Mouse (Mus musculus) ES-CJ7 (cell line): ENCODE results near the gene Fahd1.
A peak's percentile ranks its signal among the peaks of the same experiment; 100 is the strongest.

ENCODE experiments used
- DNase-seq: peaks from one replicate; pipeline ENCODE4 v3.0.0; 2011; ENCODE audit warnings: low read depth, low spot score

Fahd1 gene

GRCm38 (mm10) chr17:24885356-24886133 is 35.4 kb upstream of the Fahd1 start:
- DNase-seq: no peak

DNA sequence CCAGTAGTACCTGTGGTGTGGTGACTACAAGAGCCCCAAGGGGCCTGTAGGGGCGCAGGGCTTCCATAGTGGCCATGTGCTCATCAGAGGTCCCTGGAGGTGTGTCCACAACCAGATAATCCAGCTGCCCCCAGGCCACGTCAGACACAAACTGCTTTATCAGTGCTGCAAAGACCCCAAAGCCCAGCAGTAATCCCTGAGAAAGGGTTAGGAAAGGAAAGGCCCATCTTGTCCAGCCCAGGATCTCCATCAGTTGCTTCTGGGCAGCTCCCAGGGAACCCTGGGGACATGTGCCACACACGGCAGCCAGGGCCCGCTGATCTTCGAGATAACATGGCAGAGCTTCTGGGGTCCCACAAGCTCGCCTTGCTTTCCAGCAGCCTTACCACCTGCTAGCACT is 34.2 kb upstream of the Fahd1 start:
- DNase-seq: no peak

DNA sequence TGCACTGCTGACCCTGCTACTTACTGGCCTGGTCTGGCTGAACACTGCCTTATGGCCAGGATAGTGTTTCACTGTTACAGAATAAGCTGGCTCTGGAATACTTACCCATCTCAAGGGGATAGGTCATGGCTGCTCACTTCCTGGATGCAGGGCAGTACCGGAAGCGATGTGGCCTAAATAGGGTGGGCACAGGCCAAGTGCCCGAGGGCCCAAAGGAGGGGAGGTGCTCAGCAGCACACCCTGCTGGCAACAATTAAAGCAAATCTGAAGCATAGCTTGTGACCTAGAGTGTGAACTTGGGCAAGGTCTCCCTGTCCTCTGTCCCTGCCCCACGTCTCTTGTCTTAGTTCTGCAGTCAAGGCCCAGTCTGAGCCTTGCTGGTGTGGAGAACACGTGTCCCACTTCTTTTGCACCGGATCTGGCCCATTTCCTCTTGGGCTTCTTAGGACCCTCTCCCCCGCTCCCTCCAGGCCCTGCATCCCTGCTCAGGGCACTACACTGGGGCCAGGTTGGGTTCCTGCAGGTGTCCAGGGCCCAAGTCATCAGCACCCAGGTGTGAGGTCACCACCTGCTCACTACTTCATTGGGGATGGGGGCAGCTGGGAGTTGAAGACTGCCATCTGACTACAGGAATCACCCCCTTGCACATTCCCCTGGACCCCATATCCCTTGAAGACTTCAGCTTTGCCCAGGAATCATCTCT is 31.7 kb upstream of the Fahd1 start:
- DNase-seq: peak; percentile 83

GRCm38 (mm10) chr17:24878531-24878930 is 28.4 kb upstream of the Fahd1 start:
- no peak for DNase-seq

DNA sequence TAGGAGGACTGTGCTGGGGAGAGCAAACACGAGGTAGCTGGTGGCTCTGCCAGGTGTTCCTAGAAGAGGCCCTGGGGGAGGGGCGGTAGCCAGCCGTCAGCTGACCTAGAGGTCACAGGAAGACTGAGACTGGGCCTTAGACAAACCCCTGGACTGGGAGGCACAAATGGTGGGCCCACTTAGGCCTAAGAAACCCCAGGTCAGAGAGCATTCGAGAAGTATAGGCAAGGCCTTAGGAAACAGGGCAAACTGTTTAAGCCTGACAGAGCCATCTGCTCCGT is 27.9 kb upstream of the Fahd1 start:
- DNase-seq: peak; percentile 45

GRCm38 (mm10) chr17:24877336-24878116 is 27.4 kb upstream of the Fahd1 start:
- no peak for DNase-seq

GRCm38 (mm10) chr17:24874989-24875388 is 24.8 kb upstream of the Fahd1 start:
- DNase-seq: no peak

DNA sequence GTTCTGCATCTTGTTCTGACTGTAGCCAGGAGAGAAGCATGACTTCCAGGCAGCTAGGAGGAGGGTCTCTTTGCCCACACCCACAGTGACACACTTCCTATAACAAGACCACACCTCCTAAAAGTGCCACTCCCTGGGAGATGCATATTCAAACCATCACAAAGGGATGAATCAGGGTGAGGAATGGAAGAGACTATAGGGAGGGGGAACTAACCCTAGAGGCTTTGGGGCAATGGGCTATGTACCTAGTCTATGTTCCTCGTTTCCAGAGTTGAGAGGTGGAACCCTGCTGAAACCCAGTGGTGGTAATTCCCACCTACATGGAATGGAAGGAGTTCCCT is 24.2 kb upstream of the Fahd1 start:
- peak; percentile 92 for DNase-seq

GRCm38 (mm10) chr17:24873695-24874404 is 23.7 kb upstream of the Fahd1 start:
- DNase-seq: peak; percentile 79

- DNase-seq: no peak
Observed at GRCm38 (mm10) chr17:24867914-24868313, 17.8 kb upstream of the Fahd1 start.

DNA sequence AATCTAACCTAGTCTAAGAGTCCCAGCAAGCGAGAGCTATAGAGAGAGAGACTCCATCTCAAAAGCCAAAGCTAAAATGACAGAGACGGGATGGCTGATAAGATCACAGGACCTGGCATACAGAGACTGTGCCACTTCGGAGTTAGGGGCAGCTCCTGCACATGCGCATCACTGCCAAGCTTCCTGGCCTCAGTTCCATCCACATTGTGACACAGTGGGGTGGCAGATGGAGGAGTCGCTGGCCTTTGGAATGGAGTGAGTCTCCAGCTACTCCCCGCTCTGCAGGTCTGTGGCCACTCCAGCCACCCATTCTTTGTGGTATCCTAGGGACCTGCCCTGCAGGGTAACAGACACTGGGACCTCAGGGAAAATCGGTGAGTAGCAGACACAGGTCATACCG is 15.6 kb upstream of the Fahd1 start, which contains the start of gene Igfals:
Gene Igfals (plus strand): TSS at position 222 of the 400 bp plus-strand sequence.
- DNase-seq: no peak

- DNase-seq: no peak
Observed at GRCm38 (mm10) chr17:24861785-24862184, 11.6 kb upstream of the Fahd1 start.

- DNase-seq: no peak
Observed at GRCm38 (mm10) chr17:24860076-24860475, 9.9 kb upstream of the Fahd1 start.

DNA sequence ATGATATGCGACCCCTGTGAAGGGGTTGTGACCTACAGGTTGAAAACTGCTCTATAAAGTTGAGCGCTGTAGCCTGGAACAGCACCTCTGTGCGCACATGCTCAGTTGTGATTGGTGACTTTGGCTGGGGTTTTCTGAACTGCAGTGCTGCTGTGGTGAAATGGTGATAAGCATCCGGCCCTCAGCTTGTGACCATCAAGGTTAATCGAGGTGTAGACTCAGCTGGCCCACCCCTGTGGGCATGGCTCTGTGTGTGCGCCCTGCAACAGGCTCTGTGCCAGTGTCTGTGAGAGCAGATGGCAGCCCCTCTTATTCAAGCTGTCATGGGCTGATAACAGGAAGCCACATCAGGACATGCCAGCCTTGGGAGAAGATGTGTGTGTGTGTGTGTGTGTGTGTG is 8.8 kb upstream of the Fahd1 start:
- DNase-seq: no peak

- no peak for DNase-seq
Observed at GRCm38 (mm10) chr17:24857831-24858470, 7.8 kb upstream of the Fahd1 start.

- no peak for DNase-seq
Observed at GRCm38 (mm10) chr17:24856589-24856988, 6.4 kb upstream of the Fahd1 start.

DNA sequence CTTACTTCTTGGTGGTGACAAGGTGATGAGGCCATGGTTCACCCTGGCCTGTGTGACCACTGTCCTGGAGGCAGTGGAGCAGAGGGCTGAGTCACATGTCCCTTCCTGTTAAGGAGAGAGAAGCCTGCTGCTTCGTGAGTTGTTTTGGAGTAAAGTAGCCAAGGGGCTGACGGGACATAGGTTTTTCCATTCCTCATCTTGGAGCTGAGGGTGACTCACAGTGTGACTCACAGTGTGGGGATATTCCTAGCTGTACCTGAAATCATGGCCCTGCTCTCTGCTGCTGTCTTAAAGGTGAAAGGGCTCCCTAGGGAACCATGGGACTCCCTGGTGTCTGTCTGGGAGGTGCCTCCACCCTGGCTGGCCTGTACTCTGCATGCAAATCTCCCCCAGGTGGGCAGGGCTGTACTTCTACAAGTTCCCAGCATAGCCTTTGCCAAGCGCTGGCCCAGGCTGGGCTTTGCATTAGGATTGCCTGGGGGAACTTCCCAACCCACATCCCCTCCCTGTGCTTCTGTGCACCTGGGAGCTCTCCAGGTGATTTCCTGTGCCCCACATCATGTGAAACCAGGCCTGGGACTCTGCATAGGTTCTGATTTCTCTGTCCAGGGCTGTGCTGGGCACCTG is 5.8 kb upstream of the Fahd1 start:
- DNase-seq: no peak

- no peak for DNase-seq
Observed at GRCm38 (mm10) chr17:24851381-24852125, 1.4 kb upstream of the Fahd1 start.

DNA sequence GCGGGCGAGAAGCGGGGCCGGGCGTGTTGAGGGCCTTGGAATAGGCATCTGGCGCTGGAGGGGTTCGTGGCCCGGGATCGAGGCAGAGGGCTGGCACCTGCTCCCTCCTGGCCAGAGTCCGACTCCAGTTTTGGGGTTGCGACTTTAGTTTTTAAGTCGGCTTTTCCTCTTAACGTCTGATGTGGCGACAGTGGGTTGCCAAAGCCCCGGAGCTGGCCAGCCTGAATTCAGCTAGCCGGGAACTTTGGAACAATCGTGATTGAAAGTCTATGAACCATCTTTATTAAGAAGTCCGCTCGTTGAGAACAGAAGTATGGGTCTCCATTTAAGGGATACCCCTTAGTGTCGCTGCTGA is 586 bp upstream of the Fahd1 start:
- no peak for DNase-seq

- DNase-seq: no peak
Observed at GRCm38 (mm10) chr17:24849733-24850064, 465 bp downstream of the Fahd1 start.

DNA sequence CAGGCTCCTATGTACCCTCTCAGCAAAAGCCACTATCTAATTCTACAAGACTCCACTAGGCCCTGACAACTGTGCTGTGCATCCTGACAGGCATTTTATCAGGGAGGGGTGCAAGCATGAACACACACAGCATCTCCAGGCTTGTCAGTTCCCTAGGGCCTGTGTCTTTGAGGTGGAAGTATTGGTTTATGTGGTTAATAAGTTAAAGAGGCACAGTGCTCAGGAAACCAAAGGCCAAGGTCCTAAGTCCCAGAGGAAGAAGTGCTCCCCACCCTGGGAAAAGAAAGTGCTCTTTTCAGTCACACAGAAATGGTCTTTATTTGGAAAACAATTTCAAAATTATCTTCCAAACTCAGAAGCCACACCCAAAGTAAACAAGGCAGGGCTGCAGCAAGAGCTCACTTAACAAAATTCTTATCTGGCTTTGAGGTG is 1.5 kb downstream of the Fahd1 start:
- no peak for DNase-seq
